Mouse (Mus musculus) neural tube, embryonic 13.5 days (tissue): ENCODE results near the gene Ap2a1. TPM values are rescaled to one million over a fixed set of nuclear protein-coding genes. Genes with fewer than 3 reads are reported as not detected.

Experiments
- ATAC-seq: fragments of 200-750 bp; cut with Nextera tagmentation; 2 replicates; pipeline ENCODE4 v1.8.0; 2017; ENCODE audit warnings: low read depth, mild to moderate bottlenecking, moderate TSS enrichment, moderate library complexity
- H3K27ac ChIP-seq: fragments of 300-500 bp; sonication (generic); replicated peaks from 2 replicates; pipeline ENCODE4 v1.5.1; 2015; ENCODE audit warnings: moderate library complexity, mild to moderate bottlenecking, inconsistent platforms
- H3K27me3 ChIP-seq: fragments of 300-500 bp; sonication (generic); 2 replicates; pipeline ENCODE4 v1.6.1; 2015; ENCODE audit warnings: mild to moderate bottlenecking, inconsistent platforms
- H3K36me3 ChIP-seq: fragments of 300-500 bp; sonication (generic); 2 replicates; pipeline ENCODE4 v1.6.1; 2015; ENCODE audit warnings: mild to moderate bottlenecking, inconsistent platforms
- H3K4me1 ChIP-seq: fragments of 300-500 bp; sonication (generic); replicated peaks from 2 replicates; pipeline ENCODE4 v1.6.1; 2015; ENCODE audit warnings: inconsistent platforms
- H3K4me2 ChIP-seq: fragments of 300-500 bp; sonication (generic); 2 replicates; pipeline ENCODE4 v1.6.1; 2015; ENCODE audit warnings: inconsistent platforms, mild to moderate bottlenecking, moderate library complexity
- H3K4me3 ChIP-seq: fragments of 300-500 bp; sonication (generic); 2 replicates; pipeline ENCODE4 v1.5.1; 2015; ENCODE audit warnings: mild to moderate bottlenecking, inconsistent platforms
- H3K9ac ChIP-seq: fragments of 300-500 bp; sonication (generic); 2 replicates; pipeline ENCODE4 v1.6.1; 2015; ENCODE audit warnings: moderate library complexity, mild to moderate bottlenecking, inconsistent platforms
- H3K9me3 ChIP-seq: fragments of 300-500 bp; sonication (generic); 2 replicates; pipeline ENCODE4 v1.6.1; 2016; ENCODE audit warnings: inconsistent platforms
- WGBS: fragments of 180-500 bp; shearing (Covaris S2); methylation state at CpG from one replicate; pipeline ENCODE4 v1.1.7; 2015; 5-methylcytosine and 5-hydroxymethylcytosine counted together
- polyA plus RNA-seq: library from polyadenylated mRNA; unstranded; fragments of >200 nt; fragmentation: Nextera tagmentation; extraction: Ambion mirVana; gene quantifications from 2 replicates; pipeline ENCODE4 v1.2.1, GENCODE M21; 2015

Gene Ap2a1
- polyA plus RNA-seq, 1 experiment from 2014 or later: 116 TPM

DNA sequence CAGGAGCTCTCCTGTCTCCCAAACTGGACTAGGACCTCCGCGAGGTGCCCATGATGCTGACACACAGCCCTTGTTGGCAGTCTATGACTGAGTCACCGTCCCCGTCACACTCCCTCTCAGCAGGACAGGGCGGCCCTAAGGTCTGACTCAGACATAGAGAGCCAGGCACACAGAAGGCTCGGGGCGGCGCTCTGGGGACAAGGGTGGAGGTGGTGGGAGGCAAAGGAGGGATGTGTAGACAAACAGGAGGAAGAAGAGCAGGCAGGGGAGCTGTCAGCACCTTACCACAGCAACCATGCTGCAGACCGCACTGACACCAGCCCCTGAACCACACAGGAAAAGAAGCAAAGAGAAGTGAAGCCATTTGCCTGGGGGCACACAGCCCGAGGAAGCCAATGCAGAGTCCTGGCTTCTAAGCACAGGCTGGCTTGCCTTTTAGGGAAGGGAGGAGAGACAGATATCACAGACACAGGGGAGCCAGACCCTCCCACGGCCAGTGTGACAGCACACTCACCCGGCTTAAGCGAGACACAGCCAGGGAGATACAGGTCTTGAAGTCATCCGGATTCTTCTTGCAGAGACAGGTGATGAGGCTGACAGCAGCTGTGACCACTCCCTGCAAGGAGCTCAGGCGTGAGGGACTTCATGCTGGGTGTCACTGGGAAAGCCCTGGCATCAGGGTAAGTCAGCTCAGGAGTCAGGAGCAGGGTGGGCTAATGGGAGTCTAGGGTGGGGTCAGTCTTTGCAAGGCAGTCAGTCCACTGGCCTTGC, 20.4 kb downstream of the Ap2a1 start:
- ATAC-seq: no peak
- WGBS: 93% methylated on average over 15 of the region's 15 CpGs

DNA sequence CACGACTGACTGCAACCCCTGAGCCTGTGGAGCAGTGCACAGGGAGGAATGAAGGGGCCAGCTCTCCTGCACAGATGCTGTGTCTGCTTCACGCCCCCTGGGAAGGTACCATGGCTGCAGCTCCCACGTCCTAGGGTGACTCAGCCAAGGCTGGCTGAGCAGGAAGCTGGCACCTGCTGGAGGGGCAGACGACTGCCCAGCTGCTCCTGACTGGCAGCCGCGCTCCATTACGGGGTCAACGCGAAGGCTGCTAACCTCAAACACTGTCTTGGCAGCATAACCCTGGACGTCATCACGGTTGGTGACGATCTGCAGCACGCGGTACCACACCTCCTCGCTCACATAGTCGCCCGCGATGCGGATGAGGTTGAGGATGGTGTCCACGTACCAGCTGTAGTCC, 23.9 kb downstream of the Ap2a1 start:
- WGBS: 93% methylated on average over 20 of the region's 20 CpGs

More for the DNA sequence above, 20.4 kb downstream of the Ap2a1 start:
- peaks cover 100% of the 10 kb centered on the region for H3K36me3 ChIP-seq
- H3K9me3 ChIP-seq: no peaks in the 10 kb centered on the region
- no peaks in the 10 kb centered on the region for H3K27me3 ChIP-seq
- H3K27ac ChIP-seq: no peak overlapping the region
- H3K4me2 ChIP-seq: no peak overlapping the region
- H3K4me3 ChIP-seq: no peak overlapping the region
- no peaks in the 10 kb centered on the region for H3K4me1 ChIP-seq
- no peak overlapping the region for H3K9ac ChIP-seq

DNA sequence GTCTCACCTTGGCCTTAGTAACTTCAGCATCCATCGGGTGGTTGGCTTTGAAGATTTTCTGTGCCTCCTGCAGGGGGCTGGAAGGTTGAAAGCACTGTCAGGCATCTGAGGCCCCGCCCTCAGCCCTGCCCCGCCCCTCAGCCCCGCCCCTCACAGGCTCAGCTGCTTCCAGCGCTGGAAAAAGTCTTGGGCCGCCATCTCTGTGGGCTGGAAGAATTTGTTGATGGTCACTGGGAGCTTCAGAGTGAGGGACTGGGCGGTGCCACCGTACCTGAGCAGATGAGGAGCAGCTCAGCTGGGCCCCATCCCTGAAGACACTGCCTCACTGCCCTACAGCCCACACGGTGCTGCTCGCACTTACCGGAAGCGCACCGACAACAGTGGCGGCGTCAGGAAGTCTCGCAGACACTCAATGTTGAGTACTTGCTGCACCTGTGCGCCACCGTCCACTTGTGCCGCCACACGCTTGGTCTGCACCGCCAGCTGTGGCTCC, 28.0 kb downstream of the Ap2a1 start:
- peak overlapping the region; percentile 41 for H3K4me2 ChIP-seq
- H3K4me1 ChIP-seq: peaks cover 38% of the 10 kb centered on the region
- H3K27ac ChIP-seq: peak overlapping the region; percentile 49; the same call in 1 of the 2 replicates
- no peak for ATAC-seq
- WGBS: 19% methylated on average over 21 of the region's 21 CpGs
- peaks cover 76% of the 10 kb centered on the region for H3K36me3 ChIP-seq
- H3K27me3 ChIP-seq: no peaks in the 10 kb centered on the region
- 0 out of 2 replicates have a peak overlapping the region, but pooled peaks have one; percentile 1 for H3K9ac ChIP-seq
- H3K4me3 ChIP-seq: 0 out of 2 replicates have a peak overlapping the region, but pooled peaks have one; percentile 10
- no peaks in the 10 kb centered on the region for H3K9me3 ChIP-seq

More for the DNA sequence above, 23.9 kb downstream of the Ap2a1 start:
- Histone ChIP-seq H3K4me1 (peaks cover 14% of the 10 kb centered on the region), H3K36me3 (peaks cover 100% of the 10 kb centered on the region), H3K4me2 (no peak overlapping the region), H3K9me3 (no peaks in the 10 kb centered on the region), H3K27ac (no peak overlapping the region), H3K4me3 (no peak overlapping the region), H3K9ac (no peak overlapping the region), H3K27me3 (no peaks in the 10 kb centered on the region)
- no peak for ATAC-seq

DNA sequence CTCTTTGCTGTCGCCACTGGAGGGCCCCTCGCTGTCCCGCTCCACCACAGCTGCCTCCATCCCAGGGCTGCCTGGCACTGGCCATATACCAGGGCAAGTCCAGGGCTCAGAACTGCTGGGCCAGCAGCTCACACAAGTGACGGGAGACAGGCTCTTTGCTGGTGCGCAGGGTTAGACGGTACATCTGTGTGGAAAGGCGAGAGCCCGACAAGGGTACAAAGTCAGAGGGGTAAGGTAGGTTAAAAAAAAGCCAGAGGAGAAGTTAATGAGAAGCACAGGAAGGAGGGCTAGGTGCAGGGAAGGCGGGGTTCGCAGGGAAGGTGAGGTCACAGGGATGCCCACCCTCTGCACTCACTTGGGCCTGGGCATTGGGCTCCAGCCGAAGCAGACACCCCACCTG, 28.7 kb downstream of the Ap2a1 start:
- H3K9ac ChIP-seq: no peak overlapping the region
- no peak for ATAC-seq
- 90% methylated on average over 11 of the region's 11 CpGs for WGBS
- peaks cover 39% of the 10 kb centered on the region for H3K4me1 ChIP-seq
- H3K27me3 ChIP-seq: no peaks in the 10 kb centered on the region
- no peaks in the 10 kb centered on the region for H3K9me3 ChIP-seq
- H3K27ac ChIP-seq: 0 out of 2 replicates have a peak overlapping the region, but pooled peaks have one; percentile 13
- no peak overlapping the region for H3K4me2 ChIP-seq
- peaks cover 70% of the 10 kb centered on the region for H3K36me3 ChIP-seq
- H3K4me3 ChIP-seq: no peak overlapping the region

DNA sequence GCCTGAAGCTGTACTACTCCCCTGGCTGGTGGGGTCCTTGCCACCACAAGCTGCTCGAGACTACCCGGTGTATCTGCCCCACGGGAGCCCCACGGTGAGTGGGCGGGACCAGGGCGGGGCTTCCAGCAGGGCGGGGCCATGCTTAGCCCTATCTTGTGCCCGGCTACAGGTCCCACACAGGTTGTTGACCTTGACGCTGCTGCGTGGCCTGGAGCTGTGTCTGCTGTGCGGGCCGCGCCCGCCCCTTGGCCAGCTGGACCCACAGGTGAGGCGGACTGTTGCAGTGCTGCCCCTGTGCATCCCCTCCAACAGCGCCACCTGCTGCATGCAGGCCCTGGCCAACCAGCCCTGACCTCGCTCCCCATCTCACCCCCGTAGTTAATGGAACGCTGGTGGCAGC, 30.7 kb downstream of the Ap2a1 start:
- Histone ChIP-seq H3K36me3 (peaks cover 49% of the 10 kb centered on the region), H3K9ac (no peak overlapping the region), H3K4me3 (no peak overlapping the region), H3K4me2 (no peak overlapping the region), H3K9me3 (no peaks in the 10 kb centered on the region), H3K27ac (no peak overlapping the region), H3K27me3 (no peaks in the 10 kb centered on the region), H3K4me1 (peaks cover 57% of the 10 kb centered on the region)
- 36% methylated on average over 19 of the region's 19 CpGs for WGBS
- no peak for ATAC-seq

DNA sequence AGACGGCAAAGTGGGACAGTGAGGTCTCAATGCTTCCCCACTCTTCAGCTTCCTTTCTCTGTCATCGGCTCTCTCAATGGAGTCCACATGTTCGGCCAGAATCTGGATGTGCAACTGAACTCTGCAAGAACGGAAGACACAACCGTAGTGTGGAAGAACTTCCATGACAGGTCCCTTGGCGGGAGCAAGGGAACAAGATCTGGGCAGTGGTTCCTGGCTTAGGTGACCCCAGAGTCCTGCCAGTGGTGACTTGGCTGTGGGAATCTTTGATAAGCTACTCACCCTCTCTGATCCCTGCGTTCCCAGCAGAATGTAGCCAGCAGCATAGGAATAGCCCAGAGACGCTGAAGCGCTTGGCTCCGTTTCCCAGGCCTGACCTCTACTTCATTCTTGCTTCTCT, 32.8 kb downstream of the Ap2a1 start:
- H3K36me3 ChIP-seq: peaks cover 28% of the 10 kb centered on the region
- no peaks in the 10 kb centered on the region for H3K9me3 ChIP-seq
- peak overlapping the region; percentile 98 for H3K27ac ChIP-seq
- peak overlapping the region; percentile 68 for H3K4me2 ChIP-seq
- peak overlapping the region; percentile 72 for H3K9ac ChIP-seq
- peaks cover 61% of the 10 kb centered on the region for H3K4me1 ChIP-seq
- no peaks in the 10 kb centered on the region for H3K27me3 ChIP-seq
- H3K4me3 ChIP-seq: peak overlapping the region; percentile 54
- no peak for ATAC-seq
- 33% methylated on average over 10 of the region's 10 CpGs for WGBS

DNA sequence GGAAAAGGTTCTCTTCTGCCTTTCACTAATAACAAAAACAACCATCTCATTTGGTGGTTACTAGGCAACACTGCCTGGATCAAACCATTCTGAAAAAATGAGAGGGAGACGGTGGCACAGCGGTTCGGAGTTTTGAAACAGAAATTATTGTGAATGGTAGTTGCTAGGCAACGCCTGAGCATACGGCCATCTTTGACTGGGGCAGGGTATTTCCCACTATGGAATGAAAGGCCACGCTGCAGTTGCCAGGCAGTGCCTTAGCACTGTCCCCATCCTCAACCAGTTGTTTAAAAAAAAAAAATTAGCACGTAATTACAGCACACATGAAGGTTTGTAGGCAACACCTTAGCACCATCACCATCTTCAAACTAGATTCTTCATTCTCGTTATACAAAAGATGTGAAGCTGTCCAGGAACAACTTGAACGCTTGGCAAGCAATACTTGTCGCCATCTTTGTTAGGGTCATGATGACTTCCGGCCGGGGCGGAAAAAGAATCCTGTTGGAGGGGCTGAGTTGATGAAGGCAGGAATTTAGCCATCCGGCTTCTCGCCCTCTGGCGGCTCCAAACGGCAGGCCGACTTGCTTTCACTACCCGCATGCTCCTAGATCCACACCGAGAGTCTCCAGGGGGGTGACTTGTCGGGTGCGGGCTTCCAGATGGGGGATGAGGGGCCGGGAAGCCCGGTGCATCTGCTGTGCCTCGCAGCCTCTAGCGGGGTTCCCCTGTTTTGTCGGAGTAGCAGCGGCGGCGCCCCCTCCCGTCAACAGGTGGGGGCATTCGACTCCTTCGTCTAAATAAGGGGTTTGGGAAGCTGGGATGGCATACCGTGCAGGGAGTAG, 33.5 kb downstream of the Ap2a1 start, which contains the start of gene Fuz:
TSS of gene Fuz (plus strand) at position 487 of the 842 bp plus-strand sequence.
- peak; percentile 82 for ATAC-seq
- Histone ChIP-seq H3K27me3 (no peaks in the 10 kb centered on the region), H3K27ac (peak within 1 kb of the TSS; percentile 98), H3K9ac (peak within 1 kb of the TSS; percentile 72), H3K4me2 (peak within 1 kb of the TSS; percentile 68), H3K9me3 (no peaks in the 10 kb centered on the region), H3K4me1 (peaks cover 61% of the 10 kb centered on the region), H3K36me3 (peaks cover 21% of the 10 kb centered on the region), H3K4me3 (peak within 1 kb of the TSS; percentile 54)
- under 1% methylated on average over 34 of the region's 34 CpGs for WGBS

DNA sequence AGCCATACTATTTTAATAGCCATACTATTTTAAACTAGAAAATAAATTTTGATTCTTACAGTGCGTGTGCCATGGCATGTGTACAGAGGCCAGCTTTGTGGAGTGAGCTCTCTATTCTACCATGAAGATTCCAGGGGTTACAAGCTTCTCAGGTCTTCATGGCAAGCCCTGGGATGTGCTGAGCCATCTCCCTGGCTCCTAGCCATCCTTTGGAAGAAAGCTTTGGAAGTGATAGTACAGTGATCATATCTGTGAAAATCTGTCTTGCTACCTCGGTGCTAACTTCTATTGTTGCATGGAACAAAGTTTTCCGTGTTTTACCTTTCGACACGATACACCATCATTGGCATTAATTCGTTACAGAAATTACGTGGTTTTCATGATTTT, 34.1 kb downstream of the Ap2a1 start:
- peaks cover 64% of the 10 kb centered on the region for H3K4me1 ChIP-seq

DNA sequence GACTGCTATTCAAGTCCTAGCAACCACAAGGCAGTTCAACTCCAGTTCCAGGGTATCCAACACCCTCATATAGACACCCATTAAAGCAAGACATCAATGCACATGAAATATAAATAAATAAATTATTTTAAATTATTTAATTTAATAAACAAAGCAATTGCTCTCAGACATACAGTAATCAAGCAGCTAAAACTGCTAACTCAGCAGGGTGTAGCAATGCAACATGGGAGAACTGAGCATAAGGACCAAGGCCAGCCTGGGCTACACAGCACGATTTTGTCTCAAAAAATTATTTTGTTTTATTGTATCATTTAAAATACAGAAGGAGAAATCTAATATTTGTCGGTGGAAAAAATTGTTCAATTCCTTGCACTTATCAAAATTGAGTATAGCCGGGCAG, 35.1 kb downstream of the Ap2a1 start:
- Histone ChIP-seq H3K36me3 (peaks cover 18% of the 10 kb centered on the region), H3K27ac (peak overlapping the region; percentile 98), H3K4me3 (no peak overlapping the region), H3K9ac (no peak overlapping the region), H3K4me2 (no peak overlapping the region), H3K9me3 (no peaks in the 10 kb centered on the region), H3K4me1 (peaks cover 72% of the 10 kb centered on the region), H3K27me3 (no peaks in the 10 kb centered on the region)
- ATAC-seq: no peak
- WGBS: 89% methylated on average over 3 of the region's 3 CpGs

More for the DNA sequence above, 34.1 kb downstream of the Ap2a1 start:
- Histone ChIP-seq H3K9ac (peak overlapping the region; percentile 60), H3K9me3 (no peaks in the 10 kb centered on the region), H3K4me2 (peak overlapping the region; percentile 68), H3K4me3 (peak overlapping the region; percentile 54), H3K27me3 (no peaks in the 10 kb centered on the region), H3K36me3 (peaks cover 21% of the 10 kb centered on the region), H3K27ac (peak overlapping the region; percentile 98)
- ATAC-seq: no peak
- 23% methylated on average over 7 of the region's 7 CpGs for WGBS

DNA sequence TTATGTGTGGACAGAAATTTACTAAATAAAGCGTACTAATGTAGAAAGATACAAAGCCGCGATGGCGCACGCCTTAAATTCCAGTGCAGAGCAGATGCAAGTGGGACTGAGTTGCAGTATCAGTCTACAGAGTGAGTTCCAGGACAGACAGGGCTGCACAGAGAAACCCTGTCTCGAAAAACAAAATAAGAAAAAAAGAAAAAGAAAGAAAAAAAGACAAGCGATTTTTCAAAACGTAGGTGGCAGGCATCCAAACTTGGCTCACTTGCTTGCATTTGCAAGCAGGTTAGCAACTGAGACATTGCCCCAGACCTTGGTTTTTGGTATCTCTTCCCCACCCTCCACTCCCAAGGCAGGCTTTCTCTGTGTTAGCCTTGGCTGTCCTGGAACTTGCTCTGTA, 36.1 kb downstream of the Ap2a1 start:
- Histone ChIP-seq H3K36me3 (peaks cover 23% of the 10 kb centered on the region), H3K4me2 (peak overlapping the region; percentile 54), H3K9ac (peak overlapping the region; percentile 34; the same call in 1 of the 2 replicates), H3K4me1 (peaks cover 74% of the 10 kb centered on the region), H3K9me3 (no peaks in the 10 kb centered on the region), H3K27ac (peak overlapping the region; percentile 98), H3K27me3 (no peaks in the 10 kb centered on the region), H3K4me3 (peak overlapping the region; percentile 93)
- ATAC-seq: no peak
- 11% methylated on average over 8 of the region's 8 CpGs for WGBS

DNA sequence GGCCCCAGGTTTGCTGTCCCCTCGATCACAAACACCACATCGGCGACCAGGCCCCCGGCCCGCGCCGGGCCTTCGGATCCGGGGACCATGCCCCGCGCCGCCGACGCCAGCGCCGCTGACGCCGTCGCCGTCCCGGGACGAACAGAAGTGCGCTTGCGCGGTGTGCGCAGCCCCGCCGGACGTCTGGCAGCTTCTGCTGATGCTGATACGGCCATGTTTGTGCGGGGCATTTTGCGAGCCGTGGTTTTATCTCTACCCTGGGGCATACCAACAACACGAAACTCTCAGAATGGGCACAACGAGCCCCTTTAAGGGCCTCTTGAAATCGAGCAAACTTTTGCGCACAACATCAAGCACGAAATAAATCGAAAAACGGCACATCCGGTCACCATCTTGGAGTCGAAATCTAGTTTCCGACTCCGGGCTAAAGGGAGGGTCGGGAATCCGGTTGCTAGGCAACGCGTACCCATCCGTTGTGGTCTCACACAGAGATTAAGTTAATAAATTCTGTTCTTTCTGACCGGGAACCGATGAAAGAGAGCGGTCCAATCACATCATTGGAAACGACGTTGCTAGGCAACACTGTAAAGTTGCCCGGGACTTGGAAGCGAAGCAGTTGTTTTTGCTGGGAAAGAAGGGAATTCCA, 36.9 kb downstream of the Ap2a1 start, which contains the start of gene Med25:
TSS of gene Med25 (minus strand) at position 437 of the 646 bp plus-strand sequence.
- H3K4me1 ChIP-seq: peaks cover 73% of the 10 kb centered on the region
- under 1% methylated on average over 56 of the region's 56 CpGs for WGBS
- ATAC-seq: peak; percentile 64
- peak within 1 kb of the TSS; percentile 96 for H3K9ac ChIP-seq
- H3K36me3 ChIP-seq: peaks cover 28% of the 10 kb centered on the region
- peak within 1 kb of the TSS; percentile 98 for H3K4me2 ChIP-seq
- H3K27ac ChIP-seq: peak within 1 kb of the TSS; percentile 98
- peak within 1 kb of the TSS; percentile 93 for H3K4me3 ChIP-seq
- H3K9me3 ChIP-seq: no peaks in the 10 kb centered on the region
- no peaks in the 10 kb centered on the region for H3K27me3 ChIP-seq
